ENCODE assay signal across 29 mouse cellular contexts in genomic region chr10:20991245-20992033, GRCm38 (mm10). TPM values are rescaled to one million over a fixed set of nuclear protein-coding genes. Genes with fewer than 3 reads are reported as not detected.
DNase-seq lines count a peak whose midpoint lies in the region; ATAC-seq and TF ChIP-seq lines count a peak whose summit lies in the region.
"Had no signal": no experiment of that assay in that cellular context is flagged by ENCODE, and none has a peak within 500 bp of the region (broad histone marks: within the 10 kb centered on the region; RNA-seq: fewer than 3 reads in every experiment).

No protein-coding gene starts in this region.

- no peaks in the 10 kb centered on the region for H3K36me3 ChIP-seq in liver, embryonic 16.5 days (ENCODE audit: control insufficient read depth, insufficient read depth)
- H3K36me3 ChIP-seq in liver, embryonic 12.5 days, result no peaks in the 10 kb centered on the region
- H3K36me3 ChIP-seq in MEL (ENCODE audit: control insufficient read depth in 1 of 2, insufficient read depth in 2 of 2, low read length in 2 of 2) (peaks cover 0 to 8% of the 10 kb centered on the region in 2 experiments; a peak in 2 of 4 replicates), macrophage (ENCODE audit: inconsistent target) (no peaks in the 10 kb centered on the region)

- peak; percentile 12 to 22; a peak in 2 of 4 replicates for TF ChIP-seq EP300 in MEL (IDR thresholded peaks at IDR 0.05; ENCODE audit: low read depth in 1 of 2, low read length in 2 of 2)

- TF ChIP-seq POLR2A in MEL (IDR thresholded peaks at IDR 0.05; ENCODE audit: control insufficient read depth in 1 of 2, insufficient read depth in 1 of 2, low read depth in 1 of 2, low read length in 2 of 2, poor library complexity in 1 of 2), result no peak

- H3K27ac ChIP-seq in liver, embryonic 16.5 days (ENCODE audit: low read length), result peak overlapping the region; percentile 13
- H3K27ac ChIP-seq in liver, embryonic 12.5 days, result no peak overlapping the region
- H3K27ac ChIP-seq in MEL (ENCODE audit: control insufficient read depth, low read depth, low read length) (no peak overlapping the region), macrophage (peak overlapping the region; percentile 59)
- H3K27ac ChIP-seq: embryonic facial prominence, embryonic 10.5 days; embryonic facial prominence, embryonic 13.5 days; forebrain, embryonic 12.5 days; forebrain, embryonic 15.5 days; heart, adult 2 months; heart, embryonic 10.5 days; heart, embryonic 13.5 days; hindbrain, embryonic 14.5 days; hindbrain, postnatal 0 days had no signal

- H3K4me3 ChIP-seq in liver, embryonic 16.5 days (ENCODE audit: low read depth, low read length), result no peak overlapping the region
- H3K4me3 ChIP-seq in liver, embryonic 12.5 days, result no peak overlapping the region
- H3K4me3 ChIP-seq in MEL (ENCODE audit: control insufficient read depth in 1 of 2, insufficient read depth in 1 of 2, low read depth in 2 of 2, low read length in 2 of 2) (no peak overlapping the region), macrophage (ENCODE audit: inconsistent target) (no peak overlapping the region)
- H3K4me3 ChIP-seq: embryonic facial prominence, embryonic 10.5 days; embryonic facial prominence, embryonic 13.5 days; erythroblast, embryonic 14.5 days; forebrain, embryonic 12.5 days; forebrain, embryonic 15.5 days; heart, adult 2 months; heart, embryonic 10.5 days; heart, embryonic 13.5 days had no signal

- H3K4me2 ChIP-seq in liver, embryonic 16.5 days (ENCODE audit: low read depth, low read length), result no peak overlapping the region
- H3K4me2 ChIP-seq in liver, embryonic 12.5 days, result no peak overlapping the region
- H3K4me2 ChIP-seq: embryonic facial prominence, embryonic 13.5 days; forebrain, embryonic 12.5 days; forebrain, embryonic 15.5 days; heart, embryonic 13.5 days; hindbrain, embryonic 14.5 days had no signal

- TF ChIP-seq RAD21 in MEL (IDR thresholded peaks at IDR 0.05; ENCODE audit: low read depth, low read length), result no peak

- no peaks in the 10 kb centered on the region for H3K4me1 ChIP-seq in liver, embryonic 16.5 days (ENCODE audit: control insufficient read depth, low read depth, low read length)
- H3K4me1 ChIP-seq in liver, embryonic 12.5 days, result peaks cover 14% of the 10 kb centered on the region
- H3K4me1 ChIP-seq in MEL (ENCODE audit: control insufficient read depth in 1 of 2, insufficient read depth in 2 of 2, low read length in 2 of 2), result peaks cover 5 to 8% of the 10 kb centered on the region in 2 experiments
- H3K4me1 ChIP-seq: embryonic facial prominence, embryonic 10.5 days; embryonic facial prominence, embryonic 13.5 days; forebrain, embryonic 15.5 days; heart, embryonic 10.5 days had no signal

- no peak for ATAC-seq in liver, embryonic 16.5 days (ENCODE audit: low read depth)
- ATAC-seq in liver, embryonic 12.5 days, result no peak
- ATAC-seq: forebrain, embryonic 15.5 days; hindbrain, postnatal 0 days; Patski had no signal

- H3K27me3 ChIP-seq in liver, embryonic 16.5 days (ENCODE audit: control insufficient read depth, insufficient read depth, low read depth, low read length), result no peaks in the 10 kb centered on the region
- no peaks in the 10 kb centered on the region for H3K27me3 ChIP-seq in liver, embryonic 12.5 days (replicated peaks)
- H3K27me3 ChIP-seq in MEL (ENCODE audit: control insufficient read depth in 1 of 2, insufficient read depth in 2 of 2, low read length in 2 of 2), result no peaks in the 10 kb centered on the region
- H3K27me3 ChIP-seq: embryonic facial prominence, embryonic 13.5 days; forebrain, embryonic 12.5 days; forebrain, embryonic 15.5 days; heart, embryonic 13.5 days; Patski had no signal

- DNase-seq in thymus, postnatal 4 days, result peak; percentile 30
- no peak for DNase-seq in thymus, postnatal 25 days
- DNase-seq in MEL (ENCODE audit: low read depth, low spot score), result peak; percentile 36
- DNase-seq in lung, postnatal 14 days, result no peak
- no peak for DNase-seq in layer of hippocampus, adult 9-10 months (ENCODE audit: low spot score)
- DNase-seq: adrenal gland, postnatal 10 days; adrenal gland, postnatal 36 days; cerebellum, adult 11 months; cerebellum, adult 2 months; cerebellum, adult 9-11 months; cerebellum, postnatal 25 days; gastrocnemius, postnatal 10 days; gastrocnemius, postnatal 36 days; heart, adult 2 months; heart, postnatal 14 days; heart, postnatal 4 days had no signal

- H3K79me2 ChIP-seq in MEL (ENCODE audit: control insufficient read depth, insufficient read depth, low read length, poor library complexity) (no peaks in the 10 kb centered on the region), macrophage (ENCODE audit: inconsistent target) (no peaks in the 10 kb centered on the region)

- no peak overlapping the region for H3K9ac ChIP-seq in liver, embryonic 16.5 days (ENCODE audit: low read depth, low read length)
- H3K9ac ChIP-seq in liver, embryonic 12.5 days, result no peak overlapping the region
- no peak overlapping the region for H3K9ac ChIP-seq in MEL (ENCODE audit: control insufficient read depth, low read depth, low read length, poor library complexity, severe bottlenecking)
- H3K9ac ChIP-seq: embryonic facial prominence, embryonic 13.5 days; forebrain, embryonic 12.5 days; forebrain, embryonic 15.5 days; heart, embryonic 13.5 days; hindbrain, embryonic 14.5 days had no signal

- 47% methylated on average over 6 of the region's 6 CpGs for WGBS in liver, embryonic 16.5 days (ENCODE audit: insufficient replicate concordance)
- WGBS in liver, embryonic 12.5 days (ENCODE audit: insufficient replicate concordance), result 44% methylated on average over 6 of the region's 6 CpGs
- WGBS in macrophage (ENCODE audit: missing documents), result 51% methylated on average over 6 of the region's 6 CpGs

- no peaks in the 10 kb centered on the region for H3K9me3 ChIP-seq in liver, embryonic 16.5 days (replicated peaks; ENCODE audit: control insufficient read depth, low read length)
- no peaks in the 10 kb centered on the region for H3K9me3 ChIP-seq in liver, embryonic 12.5 days (replicated peaks)
- H3K9me3 ChIP-seq in MEL (replicated peaks; ENCODE audit: insufficient read depth, low read length), result no peaks in the 10 kb centered on the region
- H3K9me3 ChIP-seq: embryonic facial prominence, embryonic 10.5 days; embryonic facial prominence, embryonic 13.5 days; forebrain, embryonic 12.5 days; forebrain, embryonic 15.5 days; heart, embryonic 10.5 days; heart, embryonic 13.5 days had no signal

- TF ChIP-seq CTCF in MEL (IDR thresholded peaks at IDR 0.05 in 2 of 3, conservative IDR thresholded peaks at IDR 0.05 in 1 of 3; ENCODE audit: control insufficient read depth in 1 of 3, insufficient read depth in 1 of 3, low read depth in 2 of 3, low read length in 3 of 3, poor library complexity in 1 of 3, severe bottlenecking in 1 of 3), result no peak

TF ChIP-seq in MEL, 35 proteins besides CTCF, POLR2A, EP300 and RAD21:
- TF ChIP-seq SMC3 (IDR thresholded peaks at IDR 0.05; ENCODE audit: low read depth, low read length), result no peak
- no peak for TF ChIP-seq ELF1 (IDR thresholded peaks at IDR 0.05; ENCODE audit: low read depth, low read length)
- TF ChIP-seq ETS1 (IDR thresholded peaks at IDR 0.05; ENCODE audit: low read depth, low read length), result 0 out of 2 replicates have a peak, but pooled peaks have one; percentile 20
- peak; percentile 55 for TF ChIP-seq RCOR1 (IDR thresholded peaks at IDR 0.05; ENCODE audit: low read depth, low read length)
- TF ChIP-seq KAT2A (conservative IDR thresholded peaks at IDR 0.05; ENCODE audit: low read depth, low read length), result no peak
- peak; percentile 58; the same call in 1 of the 2 replicates for TF ChIP-seq MEF2A (IDR thresholded peaks at IDR 0.05; ENCODE audit: extremely low read depth, insufficient replicate concordance, low read depth, low read length, poor library complexity, severe bottlenecking)
- 0 out of 2 replicates have a peak, but pooled peaks have one; percentile 21 for TF ChIP-seq GATA1 (IDR thresholded peaks at IDR 0.05; ENCODE audit: low read depth, low read length)

RNA-seq across cellular contexts. Expression of gene Ahi1, which starts 39.1 kb away (rescaled TPM):
- polyA plus RNA-seq in liver, embryonic 16.5 days (2015; fragmentation: Nextera tagmentation; extraction: Ambion mirVana), result 3.9 and 4.2 TPM in 2 replicates
- 6.1 and 6.2 TPM in 2 replicates for polyA plus RNA-seq in liver, embryonic 12.5 days (2016; fragmentation: Nextera tagmentation; extraction: Ambion mirVana)
- 3.0 and 3.3 TPM in 2 replicates for total RNA-seq in MEL (2012; rRNA removed)
- polyA plus RNA-seq in MEL (2012; ENCODE audit: insufficient read depth in 1 of 2, insufficient read length in 2 of 2, low read depth in 1 of 2, low replicate concordance in 2 of 2, missing spikeins in 1 of 2) (1 to 10 TPM in 1 of 2 experiments, not detected in 1; 3.6 TPM), macrophage (2018) (1.4 to 3.4 TPM (median 2.7 TPM) in 3 replicates)
- 10 to 100 TPM in 6 of 26 experiments, 1 to 10 TPM in 20; 3.2 to 12.5 (median 8.6) TPM for total RNA-seq in macrophage (2018; cell fraction: chromatin; rRNA removed)
- total RNA-seq in macrophage (2018; cell fraction: cytosol; rRNA removed), result 1 to 10 TPM; 1.9 to 3.5 (median 2.5) TPM
- total RNA-seq in macrophage (2018; cell fraction: nucleus; rRNA removed), result 10 to 100 TPM in 1 of 26 experiments, 1 to 10 TPM in 25; 2.8 to 12.0 (median 4.9) TPM

Comparison
In these comparisons a context has a peak if more than half of its experiments do, and no peak if none do; other contexts are left out.
1. H3K27ac ChIP-seq: peak in liver, embryonic 16.5 days (single experiment) and macrophage (single experiment); none in liver, embryonic 12.5 days (single experiment) and MEL (single experiment).
2. DNase-seq: peak in thymus, postnatal 4 days (single experiment) and MEL (single experiment); none in thymus, postnatal 25 days (single experiment), lung, postnatal 14 days (single experiment) and layer of hippocampus, adult 9-10 months (single experiment).